Mouse (Mus musculus): ENCODE results near the gene Vps33a. TPM values are rescaled to one million over a fixed set of nuclear protein-coding genes. Genes with fewer than 3 reads are reported as not detected.

The Vps33a gene
- 4.6 and 7.8 TPM in 2 replicates for polyA plus RNA-seq (2012; rRNA removed)

DNA sequence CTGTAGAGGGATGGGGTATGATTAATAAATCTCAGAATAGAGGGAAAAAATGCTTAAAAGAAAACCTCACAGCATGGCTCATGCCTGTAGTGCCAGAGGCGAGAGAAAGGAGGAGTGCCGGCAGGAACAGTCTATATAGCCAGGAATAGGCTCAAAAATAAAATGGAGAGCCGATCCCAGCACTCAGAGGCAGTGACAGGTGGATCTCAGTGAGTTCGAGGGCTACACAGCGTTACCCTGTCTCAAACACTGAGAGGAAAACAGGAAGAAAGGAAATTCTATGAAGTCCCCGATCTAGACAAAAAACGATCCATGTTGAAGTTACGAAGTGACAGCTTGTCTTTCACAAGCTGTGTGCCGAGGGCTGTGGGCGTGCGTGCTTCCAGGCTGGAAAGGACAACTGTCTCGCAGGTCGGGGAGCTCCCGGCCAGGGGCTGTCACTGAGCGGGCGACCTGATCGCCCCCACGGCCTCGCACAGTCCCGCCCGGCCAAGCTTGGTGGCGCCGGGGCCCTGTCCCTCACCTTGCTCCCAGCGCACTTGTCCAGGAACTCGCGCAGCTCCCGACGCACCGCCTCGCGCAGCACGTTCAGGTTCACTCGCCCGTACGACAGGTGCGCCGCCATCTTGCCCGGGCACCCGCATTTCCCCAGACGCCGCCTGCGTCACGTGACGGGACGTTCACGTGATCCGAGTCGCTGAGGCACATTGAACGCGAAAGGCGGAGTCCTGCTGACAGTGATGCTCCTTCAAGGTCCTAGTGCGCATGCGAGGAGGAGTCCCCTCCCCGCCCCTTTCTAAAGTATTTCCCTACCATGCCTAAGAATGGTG, at the start of gene Vps33a:
TSS of gene Vps33a (minus strand) at position 682 of the 830 bp plus-strand sequence.
- Histone ChIP-seq H3K36me3 (ENCODE audit: control insufficient read depth, insufficient read depth, low read length) (peaks cover 20% of the 10 kb centered on the region), H3K4me1 (ENCODE audit: control insufficient read depth, insufficient read depth, insufficient read length, low read length) (no peaks in the 10 kb centered on the region), H3K27me3 (ENCODE audit: control insufficient read depth, insufficient read depth, low read length) (no peaks in the 10 kb centered on the region), H3K27ac (ENCODE audit: insufficient read depth, low read depth, low read length) (peak within 1 kb of the TSS; percentile 42), H3K4me3 (ENCODE audit: low read depth, low read length) (peak within 1 kb of the TSS; percentile 91)
- TF ChIP-seq CTCF (IDR thresholded peaks at IDR 0.05; ENCODE audit: extremely low read depth, insufficient read length, insufficient replicate concordance, low read depth, low read length): no peak
- peak; percentile 80; the same call in 1 of the 2 replicates for TF ChIP-seq POLR2A (IDR thresholded peaks at IDR 0.05; ENCODE audit: low read depth, low read length)
- WGBS: under 1% methylated on average over 54 of the region's 54 CpGs

DNA sequence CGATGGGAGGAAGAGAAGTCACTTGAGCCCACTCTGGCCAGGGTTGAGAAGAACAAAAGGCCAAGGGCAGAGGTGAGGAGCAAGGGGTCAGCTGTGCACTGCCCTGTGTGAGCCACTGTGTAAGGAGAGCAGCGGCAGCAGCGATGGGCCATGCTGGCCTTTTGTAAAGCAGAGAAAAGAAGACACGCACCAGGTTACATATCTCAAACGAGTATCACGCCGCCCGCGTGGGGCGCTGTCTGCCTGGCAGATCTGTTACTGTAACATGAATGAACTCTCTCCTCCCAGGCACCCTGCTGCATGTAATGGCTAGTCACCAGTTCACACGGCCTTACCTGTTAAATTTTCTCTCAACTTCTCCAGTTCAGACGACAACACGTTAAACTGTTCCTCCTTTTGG, 49.6 kb upstream of the Vps33a start:
- H3K27ac ChIP-seq (ENCODE audit: insufficient read depth, low read depth, low read length): no peak overlapping the region
- no peak overlapping the region for H3K4me3 ChIP-seq (ENCODE audit: low read depth, low read length)
- peaks cover 16% of the 10 kb centered on the region for H3K36me3 ChIP-seq (ENCODE audit: control insufficient read depth, insufficient read depth, low read length)
- WGBS: 85% methylated on average over 13 of the region's 13 CpGs
- H3K4me1 ChIP-seq (ENCODE audit: control insufficient read depth, insufficient read depth, insufficient read length, low read length): no peaks in the 10 kb centered on the region
- no peaks in the 10 kb centered on the region for H3K27me3 ChIP-seq (ENCODE audit: control insufficient read depth, insufficient read depth, low read length)
- TF ChIP-seq POLR2A (IDR thresholded peaks at IDR 0.05; ENCODE audit: low read depth, low read length) (no peak), CTCF (IDR thresholded peaks at IDR 0.05; ENCODE audit: extremely low read depth, insufficient read length, insufficient replicate concordance, low read depth, low read length) (no peak)

DNA sequence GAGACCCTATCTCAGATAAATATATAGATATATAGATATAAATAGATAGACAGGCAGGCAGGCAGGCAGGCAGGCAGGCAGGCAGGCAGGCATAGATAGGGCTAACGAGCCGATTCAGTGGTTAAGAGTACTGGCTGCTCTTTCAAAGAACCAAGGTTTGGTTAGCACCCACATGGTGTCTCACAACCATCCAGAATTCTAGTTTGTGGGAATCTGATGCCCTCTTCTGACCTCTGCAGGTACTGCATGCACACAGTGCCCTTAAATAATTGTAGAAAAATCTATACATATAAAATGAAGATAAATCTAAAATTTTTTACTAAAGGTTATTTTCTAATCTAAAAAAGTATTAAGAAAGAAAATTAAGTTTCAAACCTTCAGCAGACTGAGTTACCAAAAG, 45.7 kb upstream of the Vps33a start:
- Histone ChIP-seq H3K36me3 (ENCODE audit: control insufficient read depth, insufficient read depth, low read length) (peaks cover 42% of the 10 kb centered on the region), H3K27ac (ENCODE audit: insufficient read depth, low read depth, low read length) (no peak overlapping the region), H3K4me3 (ENCODE audit: low read depth, low read length) (no peak overlapping the region), H3K27me3 (ENCODE audit: control insufficient read depth, insufficient read depth, low read length) (no peaks in the 10 kb centered on the region), H3K4me1 (ENCODE audit: control insufficient read depth, insufficient read depth, insufficient read length, low read length) (no peaks in the 10 kb centered on the region)
- TF ChIP-seq POLR2A (IDR thresholded peaks at IDR 0.05; ENCODE audit: low read depth, low read length): no peak
- no peak for TF ChIP-seq CTCF (IDR thresholded peaks at IDR 0.05; ENCODE audit: extremely low read depth, insufficient read length, insufficient replicate concordance, low read depth, low read length)
- WGBS: 80% methylated on average over 2 of the region's 2 CpGs

DNA sequence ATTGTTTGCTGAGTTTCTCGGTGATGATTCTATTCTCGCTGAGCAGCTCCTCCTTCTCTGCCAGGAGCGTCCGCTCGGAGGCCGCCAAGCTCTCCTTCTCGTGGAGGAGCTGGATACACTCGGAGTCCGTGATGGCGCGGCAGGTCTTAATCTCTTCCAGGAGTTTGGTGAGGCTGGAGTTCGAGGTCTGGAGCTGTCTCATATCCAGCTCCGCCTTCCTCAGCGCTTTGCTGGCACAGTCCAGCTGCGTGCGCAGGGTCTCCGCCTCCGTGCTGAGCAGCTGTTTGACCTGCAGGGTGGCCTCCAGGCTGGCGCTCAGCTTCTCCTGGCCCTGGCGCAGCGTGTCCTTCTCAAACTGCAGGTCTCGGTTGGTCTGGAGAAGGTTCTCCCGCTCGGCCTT, 41.4 kb upstream of the Vps33a start:
- 91% methylated on average over 24 of the region's 24 CpGs for WGBS
- Histone ChIP-seq H3K36me3 (ENCODE audit: control insufficient read depth, insufficient read depth, low read length) (peaks cover 48% of the 10 kb centered on the region), H3K27me3 (ENCODE audit: control insufficient read depth, insufficient read depth, low read length) (no peaks in the 10 kb centered on the region), H3K4me1 (ENCODE audit: control insufficient read depth, insufficient read depth, insufficient read length, low read length) (no peaks in the 10 kb centered on the region), H3K27ac (ENCODE audit: insufficient read depth, low read depth, low read length) (no peak overlapping the region), H3K4me3 (ENCODE audit: low read depth, low read length) (no peak overlapping the region)
- no peak for TF ChIP-seq POLR2A (IDR thresholded peaks at IDR 0.05; ENCODE audit: low read depth, low read length)
- TF ChIP-seq CTCF (IDR thresholded peaks at IDR 0.05; ENCODE audit: extremely low read depth, insufficient read length, insufficient replicate concordance, low read depth, low read length): no peak

DNA sequence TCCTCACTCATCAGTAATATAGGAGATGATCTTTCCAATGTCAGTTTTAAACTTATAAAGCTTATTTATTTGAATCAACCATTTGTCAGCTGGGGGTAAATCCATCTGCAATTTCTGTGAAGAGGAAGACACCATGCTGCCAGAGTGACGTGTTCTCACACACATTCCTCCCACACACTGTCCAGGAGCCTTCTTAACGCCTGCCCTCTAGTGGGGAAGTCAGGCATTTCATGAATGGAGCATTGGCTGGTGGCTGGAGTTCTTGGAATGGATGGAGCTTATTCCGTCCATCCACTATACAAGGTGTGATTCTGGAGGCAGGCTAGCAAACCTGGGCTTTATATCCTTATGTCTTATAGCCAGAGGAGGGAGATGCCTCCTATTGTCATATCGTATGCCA, 37.0 kb upstream of the Vps33a start:
- Histone ChIP-seq H3K4me1 (ENCODE audit: control insufficient read depth, insufficient read depth, insufficient read length, low read length) (no peaks in the 10 kb centered on the region), H3K27me3 (ENCODE audit: control insufficient read depth, insufficient read depth, low read length) (no peaks in the 10 kb centered on the region), H3K36me3 (ENCODE audit: control insufficient read depth, insufficient read depth, low read length) (peaks cover 40% of the 10 kb centered on the region), H3K27ac (ENCODE audit: insufficient read depth, low read depth, low read length) (no peak overlapping the region), H3K4me3 (ENCODE audit: low read depth, low read length) (no peak overlapping the region)
- 45% methylated on average over 4 of the region's 4 CpGs for WGBS
- TF ChIP-seq POLR2A (IDR thresholded peaks at IDR 0.05; ENCODE audit: low read depth, low read length): no peak
- TF ChIP-seq CTCF (IDR thresholded peaks at IDR 0.05; ENCODE audit: extremely low read depth, insufficient read length, insufficient replicate concordance, low read depth, low read length): peak; percentile 76; the same call in 1 of the 2 replicates

DNA sequence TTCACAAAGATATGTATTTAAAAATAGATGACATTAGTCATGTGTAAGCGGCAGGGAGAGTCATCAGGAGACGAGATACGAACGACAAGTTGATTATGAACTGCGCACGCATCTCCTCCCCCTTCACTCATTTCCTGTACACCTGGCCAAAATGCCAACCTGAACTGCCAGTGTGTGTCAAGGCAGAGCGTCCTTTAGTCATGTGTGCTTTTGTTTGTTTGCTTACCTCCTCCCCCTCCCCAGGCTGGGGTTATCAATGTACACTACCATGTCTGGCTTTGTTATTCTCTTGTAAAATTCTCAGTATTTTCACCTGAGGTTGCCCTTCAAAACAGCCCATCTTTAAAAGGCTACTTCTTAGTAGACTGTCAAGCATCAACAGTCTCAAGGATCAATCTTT, 36.6 kb upstream of the Vps33a start:
- no peak for TF ChIP-seq POLR2A (IDR thresholded peaks at IDR 0.05; ENCODE audit: low read depth, low read length)
- TF ChIP-seq CTCF (IDR thresholded peaks at IDR 0.05; ENCODE audit: extremely low read depth, insufficient read length, insufficient replicate concordance, low read depth, low read length): no peak
- WGBS: 91% methylated on average over 7 of the region's 7 CpGs
- Histone ChIP-seq H3K4me3 (ENCODE audit: low read depth, low read length) (no peak overlapping the region), H3K27me3 (ENCODE audit: control insufficient read depth, insufficient read depth, low read length) (no peaks in the 10 kb centered on the region), H3K36me3 (ENCODE audit: control insufficient read depth, insufficient read depth, low read length) (peaks cover 36% of the 10 kb centered on the region), H3K27ac (ENCODE audit: insufficient read depth, low read depth, low read length) (no peak overlapping the region), H3K4me1 (ENCODE audit: control insufficient read depth, insufficient read depth, insufficient read length, low read length) (no peaks in the 10 kb centered on the region)

DNA sequence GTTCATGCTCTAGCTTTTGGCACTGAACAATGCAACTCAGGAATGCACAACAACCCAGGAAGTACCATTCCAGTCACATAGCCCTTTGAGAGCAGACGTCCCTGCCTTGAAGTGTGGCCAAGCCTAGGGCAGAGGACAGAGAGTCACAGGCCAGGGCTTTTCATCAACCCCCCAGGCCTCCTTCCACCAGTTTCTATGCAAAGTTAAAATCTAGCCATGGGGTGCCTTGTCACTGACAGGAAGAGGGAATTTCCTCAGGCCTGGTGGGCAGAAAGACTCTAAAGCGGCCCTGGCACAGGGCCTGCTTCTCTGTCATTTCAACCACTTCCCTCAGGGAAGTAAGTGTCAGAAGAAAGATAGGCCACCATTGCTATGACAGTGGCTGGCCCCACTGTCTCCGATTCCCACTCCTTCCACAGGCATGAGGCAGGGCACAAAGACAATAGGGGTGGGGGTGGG, 34.4 kb upstream of the Vps33a start:
- Histone ChIP-seq H3K4me1 (ENCODE audit: control insufficient read depth, insufficient read depth, insufficient read length, low read length) (no peaks in the 10 kb centered on the region), H3K27me3 (ENCODE audit: control insufficient read depth, insufficient read depth, low read length) (no peaks in the 10 kb centered on the region), H3K4me3 (ENCODE audit: low read depth, low read length) (no peak overlapping the region), H3K27ac (ENCODE audit: insufficient read depth, low read depth, low read length) (no peak overlapping the region), H3K36me3 (ENCODE audit: control insufficient read depth, insufficient read depth, low read length) (peaks cover 32% of the 10 kb centered on the region)
- TF ChIP-seq POLR2A (IDR thresholded peaks at IDR 0.05; ENCODE audit: low read depth, low read length): no peak
- no peak for TF ChIP-seq CTCF (IDR thresholded peaks at IDR 0.05; ENCODE audit: extremely low read depth, insufficient read length, insufficient replicate concordance, low read depth, low read length)
- 86% methylated on average over 3 of the region's 3 CpGs for whole genome bisulfite sequencing

Measured in small intestine, adult 2 months (tissue).